Mouse (Mus musculus) spleen, adult 2 months (tissue): ENCODE data around the gene Cfap61.

Experiments
- CTCF ChIP-seq: fragments of 200-500 bp; IDR thresholded peaks from 2 replicates; pipeline ENCODE4 v1.5.1; 2011; ENCODE audit warnings: mild to moderate bottlenecking, inconsistent platforms; ENCODE audit not compliant: insufficient read depth, insufficient read length, insufficient replicate concordance; ENCODE audit errors: extremely low read depth
- POLR2A ChIP-seq: fragments of 200-500 bp; IDR thresholded peaks from 2 replicates; pipeline ENCODE4 v1.6.1; 2011; ENCODE audit warnings: low read depth, low read length, inconsistent platforms

- TF ChIP-seq CTCF (no peak), POLR2A (no peak)
These were observed 206.1 kb downstream of the Cfap61 start for GRCm38 (mm10) chr2:146140711-146141110.
